In genomic region chr13:101763676-101764075, GRCm38 (mm10) we compare ENCODE assay signal across 8 mouse cellular contexts. TPM values are rescaled to one million over a fixed set of nuclear protein-coding genes. Genes with fewer than 3 reads are reported as not detected.
DNase-seq lines count a peak whose midpoint lies in the region; ATAC-seq and TF ChIP-seq lines count a peak whose summit lies in the region.
"Had no signal": no experiment of that assay in that cellular context is flagged by ENCODE, and none has a peak within 500 bp of the region (broad histone marks: within the 10 kb centered on the region; RNA-seq: fewer than 3 reads in every experiment).

No protein-coding gene starts in this region.

- 0 out of 2 replicates have a peak overlapping the region, but pooled peaks have one; percentile 1 for H3K4me3 ChIP-seq in kidney, postnatal 0 days (replicated peaks; ENCODE audit: low read depth, low read length)
- H3K4me3 ChIP-seq in cortical plate, adult 2 months (ENCODE audit: insufficient read depth, low read length), result peak overlapping the region; percentile 20
- H3K4me3 ChIP-seq in hindbrain, embryonic 15.5 days, result 0 out of 2 replicates have a peak overlapping the region, but pooled peaks have one; percentile 16
- peak overlapping the region; percentile 13; the same call in 1 of the 2 replicates for H3K4me3 ChIP-seq in midbrain, postnatal 0 days (ENCODE audit: low read depth, low read length)

- H3K27ac ChIP-seq in kidney, postnatal 0 days, result peak overlapping the region; percentile 54; the same call in 1 of the 2 replicates
- H3K27ac ChIP-seq in cortical plate, adult 2 months (ENCODE audit: insufficient read depth, low read length), result no peak overlapping the region
- no peak overlapping the region; the same call in 1 of the 2 replicates for H3K27ac ChIP-seq in hindbrain, embryonic 15.5 days (replicated peaks)
- no peak overlapping the region for H3K27ac ChIP-seq in midbrain, postnatal 0 days (ENCODE audit: low read depth, low read length)

- H3K4me1 ChIP-seq in kidney, postnatal 0 days (replicated peaks; ENCODE audit: insufficient read depth, low read length), result peaks cover 28% of the 10 kb centered on the region
- peaks cover 16% of the 10 kb centered on the region for H3K4me1 ChIP-seq in cortical plate, adult 2 months (ENCODE audit: control insufficient read depth, insufficient read depth, low read length)
- peaks cover 69% of the 10 kb centered on the region for H3K4me1 ChIP-seq in hindbrain, embryonic 15.5 days (replicated peaks)
- H3K4me1 ChIP-seq in midbrain, postnatal 0 days (ENCODE audit: insufficient read depth, low read length), result peaks cover 28% of the 10 kb centered on the region; the same call in 1 of the 2 replicates

- no peak for DNase-seq in kidney, postnatal 0 days (ENCODE audit: low spot score)
- no peak for DNase-seq in kidney, postnatal 14 days
- DNase-seq in midbrain, postnatal 0 days (ENCODE audit: low spot score), result no peak
- no peak for DNase-seq in embryo, embryonic 10 days (ENCODE audit: low spot score)
- no peak for DNase-seq in right cerebral cortex, postnatal 36 days (ENCODE audit: low spot score in 2 of 2)
- DNase-seq: cerebellum, postnatal 36 days had no signal

- no peak for TF ChIP-seq CTCF in kidney, postnatal 0 days (IDR thresholded peaks at IDR 0.05; ENCODE audit: low read depth)
- TF ChIP-seq CTCF in cortical plate, adult 2 months (IDR thresholded peaks at IDR 0.05; ENCODE audit: extremely low read depth, insufficient read depth, low read length), result no peak
- TF ChIP-seq CTCF in midbrain, postnatal 0 days (IDR thresholded peaks at IDR 0.05), result no peak

- no peaks in the 10 kb centered on the region for H3K36me3 ChIP-seq in kidney, postnatal 0 days (ENCODE audit: insufficient read depth, low read length)
- H3K36me3 ChIP-seq in hindbrain, embryonic 15.5 days, result no peaks in the 10 kb centered on the region
- no peaks in the 10 kb centered on the region for H3K36me3 ChIP-seq in midbrain, postnatal 0 days (ENCODE audit: insufficient read depth, low read length)

- ATAC-seq in kidney, postnatal 0 days (replicated peaks; ENCODE audit: low FRiP score, low read depth), result no peak
- no peak for ATAC-seq in hindbrain, embryonic 15.5 days (ENCODE audit: low FRiP score, low read depth)
- ATAC-seq in midbrain, postnatal 0 days (ENCODE audit: low FRiP score), result no peak

- TF ChIP-seq POLR2A in cortical plate, adult 2 months (IDR thresholded peaks at IDR 0.05; ENCODE audit: extremely low read depth, insufficient read depth, low read length), result no peak

- H3K9ac ChIP-seq in kidney, postnatal 0 days (ENCODE audit: low read depth, low read length), result no peak overlapping the region
- H3K9ac ChIP-seq in hindbrain, embryonic 15.5 days, result no peak overlapping the region
- H3K9ac ChIP-seq in midbrain, postnatal 0 days (replicated peaks; ENCODE audit: low read length, poor library complexity, severe bottlenecking), result no peak overlapping the region

- H3K27me3 ChIP-seq in kidney, postnatal 0 days (ENCODE audit: insufficient read depth, low read length), result no peaks in the 10 kb centered on the region
- H3K27me3 ChIP-seq in hindbrain, embryonic 15.5 days, result no peaks in the 10 kb centered on the region
- H3K27me3 ChIP-seq in midbrain, postnatal 0 days (ENCODE audit: insufficient read depth, low read length), result no peaks in the 10 kb centered on the region

- H3K9me3 ChIP-seq in kidney, postnatal 0 days (replicated peaks; ENCODE audit: low read length), result no peaks in the 10 kb centered on the region
- no peaks in the 10 kb centered on the region for H3K9me3 ChIP-seq in hindbrain, embryonic 15.5 days
- H3K9me3 ChIP-seq in midbrain, postnatal 0 days (ENCODE audit: low read length), result no peaks in the 10 kb centered on the region

- 68% methylated on average over 9 of the region's 9 CpGs for WGBS in kidney, postnatal 0 days
- WGBS in hindbrain, embryonic 15.5 days, result 75% methylated on average over 9 of the region's 9 CpGs
- 69% methylated on average over 9 of the region's 9 CpGs for WGBS in midbrain, postnatal 0 days

- peak overlapping the region; percentile 38 for H3K4me2 ChIP-seq in kidney, postnatal 0 days (ENCODE audit: low read length)
- H3K4me2 ChIP-seq in hindbrain, embryonic 15.5 days, result peak overlapping the region; percentile 97
- peak overlapping the region; percentile 81 for H3K4me2 ChIP-seq in midbrain, postnatal 0 days (ENCODE audit: low read depth, low read length, poor library complexity, severe bottlenecking)

RNA-seq across cellular contexts. Expression of gene Pik3r1, which starts 4.3 kb away (rescaled TPM):
- 30.3 and 35.8 TPM in 2 replicates for polyA plus RNA-seq in kidney, postnatal 0 days (2015; fragmentation: Nextera tagmentation; extraction: Ambion mirVana)
- polyA plus RNA-seq in cortical plate, adult 2 months (2012; rRNA removed), result 53.4 and 61.0 TPM in 2 replicates
- polyA plus RNA-seq in hindbrain, embryonic 15.5 days (2015; fragmentation: Nextera tagmentation; extraction: Ambion mirVana), result 47.5 and 50.7 TPM in 2 replicates
- 99.2 and 116 TPM in 2 replicates for total RNA-seq in midbrain, postnatal 0 days (2014; rRNA removed)
- polyA plus RNA-seq in midbrain, postnatal 0 days (2015; fragmentation: Nextera tagmentation; extraction: Ambion mirVana), result 43.0 and 54.4 TPM in 2 replicates

Comparison
In these comparisons a context has a peak if more than half of its experiments do, and no peak if none do; other contexts are left out.
1. H3K4me2 ChIP-seq: peak in every context shown above with its lines; median percentile 97 in hindbrain, embryonic 15.5 days; 81 in midbrain, postnatal 0 days; 38 in kidney, postnatal 0 days.